Mouse (Mus musculus): ENCODE measurements around the gene Scrn3. TPM values are rescaled to one million over a fixed set of nuclear protein-coding genes. Genes with fewer than 3 reads are reported as not detected.

Scrn3 gene
- total and polyA plus RNA-seq, 3 experiments: 2.8 to 53.1 (median 42.1) TPM

DNA sequence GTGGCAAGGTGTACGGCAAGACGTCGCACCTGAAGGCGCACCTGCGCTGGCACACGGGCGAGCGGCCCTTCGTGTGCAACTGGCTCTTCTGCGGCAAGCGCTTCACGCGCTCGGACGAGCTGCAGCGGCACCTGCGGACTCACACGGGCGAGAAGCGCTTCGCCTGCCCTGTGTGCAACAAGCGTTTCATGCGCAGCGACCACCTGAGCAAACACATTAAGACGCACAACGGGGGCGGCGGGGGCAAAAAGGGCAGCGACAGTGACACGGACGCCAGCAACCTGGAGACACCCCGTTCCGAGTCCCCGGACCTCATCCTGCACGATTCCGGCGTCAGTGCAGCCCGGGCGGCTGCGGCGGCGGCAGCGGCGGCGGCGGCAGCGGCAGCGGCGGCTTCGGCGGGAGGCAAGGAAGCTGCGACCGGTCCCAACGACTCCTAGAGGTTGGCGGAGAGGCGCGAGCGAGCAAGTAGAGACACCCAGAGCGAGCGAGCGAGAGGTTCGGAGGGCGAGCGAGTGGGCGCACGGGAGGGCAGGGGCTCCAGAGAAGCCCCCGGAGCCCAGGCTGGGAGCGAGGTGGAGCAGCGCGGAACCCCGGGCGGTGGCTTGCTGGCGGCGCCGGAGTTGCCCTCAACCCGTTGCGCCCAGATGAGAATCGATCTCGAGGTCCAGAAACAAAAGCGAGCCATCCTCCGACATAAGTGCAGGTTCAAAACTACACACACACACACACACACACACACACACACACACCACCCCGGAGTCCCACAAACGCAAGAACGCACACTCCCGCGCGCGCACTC, 38.1 kb upstream of the Scrn3 start:
- no peak overlapping the region; the same call in 1 of the 2 replicates for H3K4me3 ChIP-seq (ENCODE audit: low read depth, low read length)
- DNase-seq (ENCODE audit: low spot score): no peak
- no peak for TF ChIP-seq GATA1 (IDR thresholded peaks at IDR 0.05; ENCODE audit: borderline replicate concordance, low read length)
- TF ChIP-seq POLR2AphosphoS5 (IDR thresholded peaks at IDR 0.05; ENCODE audit: insufficient replicate concordance, low read depth, low read length): no peak
- TF ChIP-seq CTCF (IDR thresholded peaks at IDR 0.05; ENCODE audit: low read depth, low read length): no peak
- no peak for TF ChIP-seq TAL1 (conservative IDR thresholded peaks at IDR 0.05; ENCODE audit: low read depth, low read length)
- no peak for TF ChIP-seq GATA2 (IDR thresholded peaks at IDR 0.05; ENCODE audit: borderline replicate concordance, low read depth, low read length)

DNA sequence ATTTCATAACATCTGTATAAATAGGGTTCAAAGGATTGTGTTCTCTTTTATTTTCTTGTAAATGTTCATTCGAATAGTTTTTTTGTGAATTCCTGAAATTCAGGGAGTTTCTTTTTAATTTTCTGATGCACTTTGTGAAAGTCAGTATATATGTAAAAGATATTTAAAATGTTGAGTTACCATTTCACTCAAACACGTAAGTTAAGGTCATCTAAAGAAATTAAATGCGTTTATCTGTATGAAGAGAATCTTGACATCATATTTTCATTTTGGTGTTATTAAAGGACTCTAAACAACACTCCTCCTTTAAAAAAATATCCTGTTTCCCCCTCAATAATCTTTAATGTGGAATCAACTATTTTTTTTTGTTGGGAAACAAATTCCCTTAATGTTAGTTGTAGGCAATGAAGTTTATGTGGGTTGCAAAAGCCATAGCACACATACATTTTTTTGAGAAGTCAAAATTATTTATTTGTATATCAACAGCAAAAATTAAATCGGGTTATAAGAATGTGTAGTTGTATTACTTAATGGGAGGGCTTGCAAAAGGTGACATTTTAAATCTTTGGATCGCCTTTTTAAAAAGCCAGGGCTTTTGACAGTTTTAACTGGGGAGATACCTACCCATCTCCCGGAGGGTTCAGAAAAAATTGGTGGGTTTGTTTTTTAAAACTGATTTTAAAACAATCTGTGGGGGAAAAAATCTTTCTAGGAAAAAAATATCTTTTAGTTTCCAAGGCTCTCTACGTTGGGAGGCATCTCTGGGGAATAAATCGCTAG, 37.0 kb upstream of the Scrn3 start:
- Histone ChIP-seq H3K4me1 (ENCODE audit: insufficient read depth, low read depth, low read length) (peaks cover 39% of the 10 kb centered on the region), H3K36me3 (replicated peaks) (no peaks in the 10 kb centered on the region), H3K4me3 (ENCODE audit: low read depth, low read length) (no peak overlapping the region), H3K9me3 (replicated peaks) (peaks cover 24% of the 10 kb centered on the region), H3K27me3 (ENCODE audit: insufficient read depth, low read length) (peaks cover 70% of the 10 kb centered on the region)
- TF ChIP-seq CTCF (IDR thresholded peaks at IDR 0.05; ENCODE audit: low read depth, low read length): no peak
- no peak for TF ChIP-seq GATA2 (IDR thresholded peaks at IDR 0.05; ENCODE audit: borderline replicate concordance, low read depth, low read length)
- no peak for TF ChIP-seq TAL1 (conservative IDR thresholded peaks at IDR 0.05; ENCODE audit: low read depth, low read length)
- no peak for TF ChIP-seq POLR2AphosphoS5 (IDR thresholded peaks at IDR 0.05; ENCODE audit: insufficient replicate concordance, low read depth, low read length)
- no peak for TF ChIP-seq GATA1 (IDR thresholded peaks at IDR 0.05; ENCODE audit: borderline replicate concordance, low read length)
- ATAC-seq (ENCODE audit: extremely low read depth, insufficient number of reproducible peaks, low FRiP score, poor library complexity, severe bottlenecking) (no peak), DNase-seq (ENCODE audit: low spot score) (no peak)

More for the DNA sequence above, 38.1 kb upstream of the Scrn3 start:
- Histone ChIP-seq H3K27me3 (ENCODE audit: insufficient read depth, low read length) (peaks cover 72% of the 10 kb centered on the region), H3K9me3 (replicated peaks) (peaks cover 24% of the 10 kb centered on the region), H3K36me3 (replicated peaks) (no peaks in the 10 kb centered on the region), H3K4me1 (ENCODE audit: insufficient read depth, low read depth, low read length) (peaks cover 36% of the 10 kb centered on the region)
- ATAC-seq (ENCODE audit: extremely low read depth, insufficient number of reproducible peaks, low FRiP score, poor library complexity, severe bottlenecking): no peak

- no peak for ATAC-seq (ENCODE audit: extremely low read depth, insufficient number of reproducible peaks, low FRiP score, poor library complexity, severe bottlenecking)
- Histone ChIP-seq H3K4me1 (ENCODE audit: insufficient read depth, low read depth, low read length) (peaks cover 39% of the 10 kb centered on the region), H3K27me3 (ENCODE audit: insufficient read depth, low read length) (peaks cover 70% of the 10 kb centered on the region), H3K9me3 (replicated peaks) (peaks cover 24% of the 10 kb centered on the region), H3K4me3 (ENCODE audit: low read depth, low read length) (no peak overlapping the region), H3K36me3 (replicated peaks) (no peaks in the 10 kb centered on the region)
- DNase-seq (ENCODE audit: low spot score): no peak
- TF ChIP-seq CTCF (IDR thresholded peaks at IDR 0.05; ENCODE audit: low read depth, low read length) (no peak), GATA1 (IDR thresholded peaks at IDR 0.05; ENCODE audit: borderline replicate concordance, low read length) (no peak), POLR2AphosphoS5 (IDR thresholded peaks at IDR 0.05; ENCODE audit: insufficient replicate concordance, low read depth, low read length) (no peak), TAL1 (conservative IDR thresholded peaks at IDR 0.05; ENCODE audit: low read depth, low read length) (no peak), GATA2 (IDR thresholded peaks at IDR 0.05; ENCODE audit: borderline replicate concordance, low read depth, low read length) (no peak)
Observed at GRCm38 (mm10) chr2:73276141-73276571, 36.2 kb upstream of the Scrn3 start.

GRCm38 (mm10) chr2:73277021-73277708, 35.2 kb upstream of the Scrn3 start:
- H3K9me3 ChIP-seq (replicated peaks): peaks cover 22% of the 10 kb centered on the region
- no peaks in the 10 kb centered on the region for H3K36me3 ChIP-seq (replicated peaks)
- peak overlapping the region; percentile 62; the same call in 1 of the 2 replicates for H3K4me3 ChIP-seq (ENCODE audit: low read depth, low read length)
- peaks cover 61% of the 10 kb centered on the region for H3K27me3 ChIP-seq (ENCODE audit: insufficient read depth, low read length)
- no peak for TF ChIP-seq GATA2 (IDR thresholded peaks at IDR 0.05; ENCODE audit: borderline replicate concordance, low read depth, low read length)
- no peak for TF ChIP-seq GATA1 (IDR thresholded peaks at IDR 0.05; ENCODE audit: borderline replicate concordance, low read length)
- no peak for TF ChIP-seq CTCF (IDR thresholded peaks at IDR 0.05; ENCODE audit: low read depth, low read length)
- TF ChIP-seq POLR2AphosphoS5 (IDR thresholded peaks at IDR 0.05; ENCODE audit: insufficient replicate concordance, low read depth, low read length): no peak
- no peak for TF ChIP-seq TAL1 (conservative IDR thresholded peaks at IDR 0.05; ENCODE audit: low read depth, low read length)
- DNase-seq (ENCODE audit: low spot score) (no peak), ATAC-seq (ENCODE audit: extremely low read depth, insufficient number of reproducible peaks, low FRiP score, poor library complexity, severe bottlenecking) (no peak)
- peaks cover 33% of the 10 kb centered on the region for H3K4me1 ChIP-seq (ENCODE audit: insufficient read depth, low read depth, low read length)

- DNase-seq (ENCODE audit: low spot score): no peak
- ATAC-seq (ENCODE audit: extremely low read depth, insufficient number of reproducible peaks, low FRiP score, poor library complexity, severe bottlenecking): no peak
- Histone ChIP-seq H3K4me1 (ENCODE audit: insufficient read depth, low read depth, low read length) (peaks cover 32% of the 10 kb centered on the region), H3K36me3 (replicated peaks) (no peaks in the 10 kb centered on the region), H3K4me3 (ENCODE audit: low read depth, low read length) (peak overlapping the region; percentile 62; the same call in 1 of the 2 replicates), H3K27me3 (ENCODE audit: insufficient read depth, low read length) (peaks cover 56% of the 10 kb centered on the region), H3K9me3 (replicated peaks) (peaks cover 20% of the 10 kb centered on the region)
- no peak for TF ChIP-seq CTCF (IDR thresholded peaks at IDR 0.05; ENCODE audit: low read depth, low read length)
- no peak for TF ChIP-seq POLR2AphosphoS5 (IDR thresholded peaks at IDR 0.05; ENCODE audit: insufficient replicate concordance, low read depth, low read length)
- TF ChIP-seq GATA1 (IDR thresholded peaks at IDR 0.05; ENCODE audit: borderline replicate concordance, low read length): no peak
- no peak for TF ChIP-seq TAL1 (conservative IDR thresholded peaks at IDR 0.05; ENCODE audit: low read depth, low read length)
- TF ChIP-seq GATA2 (IDR thresholded peaks at IDR 0.05; ENCODE audit: borderline replicate concordance, low read depth, low read length): no peak
Observed at GRCm38 (mm10) chr2:73277709-73278075, 34.7 kb upstream of the Scrn3 start.

Data from G1E (cell line).